Mouse (Mus musculus) Muller cell, postnatal 12 days (primary cell): ENCODE data around the gene Foxp1.

ENCODE experiments used
- DNase-seq: peaks from one replicate; pipeline ENCODE4 v3.0.0-alpha.2; 2015; ENCODE audit errors: inconsistent ontology term

Gene Foxp1

GRCm38 (mm10) chr6:99211663-99212333, 310.7 kb downstream of the Foxp1 start:
- DNase-seq, result no peak

- no peak for DNase-seq
These were observed 312.4 kb downstream of the Foxp1 start for GRCm38 (mm10) chr6:99210161-99210560.

- no peak for DNase-seq
These were observed 315.2 kb downstream of the Foxp1 start for GRCm38 (mm10) chr6:99207226-99207885.

GRCm38 (mm10) chr6:99206437-99206870, 316.1 kb downstream of the Foxp1 start:
- DNase-seq, result no peak

GRCm38 (mm10) chr6:99205587-99206436, 316.7 kb downstream of the Foxp1 start:
- DNase-seq, result no peak

DNA sequence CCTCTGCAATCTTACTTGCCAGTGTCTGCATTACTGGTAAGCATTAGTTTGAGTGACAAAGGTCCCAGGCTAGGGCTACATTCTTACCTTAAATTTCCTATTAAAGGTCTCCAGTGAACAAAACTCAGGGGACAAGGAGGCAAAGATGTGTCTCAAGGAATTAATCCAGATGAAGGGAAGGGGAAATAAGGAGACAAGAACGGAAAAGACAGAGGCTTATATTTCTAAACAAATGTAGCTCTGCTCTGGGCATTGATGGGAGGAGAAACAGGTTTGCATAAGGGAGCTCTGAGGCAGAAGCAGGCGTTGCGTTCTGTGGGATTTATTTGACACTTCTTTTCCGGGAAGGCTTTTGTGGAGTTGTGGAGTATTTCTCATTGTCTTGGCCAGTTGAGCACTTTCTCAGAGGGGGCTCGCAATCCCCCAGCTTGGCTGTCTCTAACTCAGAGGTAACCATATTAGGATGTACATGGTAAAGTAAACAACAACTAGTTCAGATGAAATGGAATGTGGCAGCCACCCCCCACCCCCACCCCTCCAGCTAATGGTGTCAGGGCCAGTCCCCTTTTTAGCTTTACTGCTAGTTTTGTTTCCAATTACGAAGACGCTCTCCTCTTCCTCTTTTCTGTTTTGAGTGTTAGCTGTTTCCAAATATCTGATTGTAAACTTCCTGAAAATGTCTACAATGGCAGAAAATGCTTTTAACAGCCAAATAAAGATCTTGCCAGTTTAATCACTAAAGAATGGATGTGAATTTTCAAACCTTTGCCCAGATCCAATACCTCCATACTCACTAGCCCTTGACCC, 317.5 kb downstream of the Foxp1 start:
- no peak for DNase-seq

GRCm38 (mm10) chr6:99204052-99204779, 318.3 kb downstream of the Foxp1 start:
- no peak for DNase-seq

DNA sequence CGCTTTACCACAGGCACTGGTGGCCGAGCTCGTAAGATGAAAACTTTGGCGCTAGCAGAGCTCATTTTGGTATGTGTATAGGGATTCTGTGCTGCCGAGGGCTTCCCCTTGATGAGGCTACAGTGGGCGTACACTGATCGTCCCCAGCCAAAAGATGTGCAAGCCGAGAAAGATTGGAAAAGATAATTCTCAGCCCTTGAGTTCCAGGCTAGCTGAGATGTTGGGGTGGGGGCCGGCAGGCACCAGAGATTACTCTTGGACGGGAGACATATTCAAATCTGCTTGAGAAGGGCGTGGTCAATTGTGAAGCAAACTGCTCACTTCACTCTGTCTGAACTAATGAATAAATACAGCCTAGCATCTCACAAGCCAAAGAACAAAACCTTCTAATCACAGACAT, 319.3 kb downstream of the Foxp1 start:
- no peak for DNase-seq

GRCm38 (mm10) chr6:99202781-99203180, 319.7 kb downstream of the Foxp1 start:
- DNase-seq, result no peak

DNA sequence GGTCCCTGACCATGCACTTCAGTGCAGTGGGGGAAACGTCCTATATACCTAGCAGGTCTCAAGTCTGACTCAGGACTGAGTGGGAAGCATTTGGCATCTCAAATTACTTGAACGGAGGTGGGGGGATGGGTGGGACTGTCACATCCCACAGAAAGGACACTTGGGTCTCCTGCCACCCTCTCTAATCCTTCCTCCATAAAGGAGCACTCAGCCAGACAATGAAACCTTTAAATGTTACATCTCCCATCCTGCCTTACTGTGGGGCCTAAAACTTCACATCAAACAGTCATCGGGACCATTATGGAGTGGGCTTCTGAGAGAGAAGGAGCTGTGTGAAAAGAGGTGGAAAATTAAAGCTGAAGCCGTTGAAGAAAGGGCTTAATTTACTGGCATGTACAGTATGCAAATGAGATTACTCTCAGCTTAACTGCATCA, 321.2 kb downstream of the Foxp1 start:
- no peak for DNase-seq

DNA sequence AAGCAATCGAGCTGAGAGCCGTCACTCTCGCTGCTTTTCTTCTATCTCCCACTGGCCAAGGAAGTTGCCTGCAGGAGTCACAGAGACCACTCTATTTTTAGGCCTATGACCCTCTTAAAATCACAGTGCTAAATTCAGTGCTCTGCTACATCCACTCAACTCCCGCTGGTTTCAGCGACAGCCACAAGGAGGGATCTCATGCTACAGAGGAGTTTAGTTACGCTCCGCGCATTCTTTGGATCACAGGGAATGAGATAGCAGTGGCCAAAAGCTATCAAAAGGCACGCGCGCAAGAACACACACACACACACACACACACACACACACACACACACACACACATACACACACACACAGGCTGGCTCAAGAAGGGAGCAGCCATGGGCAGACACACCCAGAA, 321.9 kb downstream of the Foxp1 start:
- no peak for DNase-seq

DNA sequence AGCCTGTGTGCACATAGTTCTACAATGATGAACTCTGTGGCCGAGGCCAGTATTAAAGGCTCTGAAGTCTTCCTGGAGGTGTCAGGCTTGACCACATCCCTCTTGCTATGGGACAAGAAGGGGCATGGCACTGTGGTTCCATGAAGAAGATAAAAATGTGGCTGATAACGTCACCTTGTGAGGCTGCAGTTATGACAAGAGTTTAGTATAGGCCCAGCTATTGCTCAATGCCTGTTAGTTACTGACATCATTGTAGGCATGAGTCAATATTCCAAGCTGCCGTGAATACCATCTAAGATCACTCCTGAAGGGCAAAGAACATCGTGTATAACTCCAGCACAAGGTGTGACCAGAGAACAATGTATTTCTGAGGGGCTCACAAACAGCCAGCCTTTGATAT, 323.2 kb downstream of the Foxp1 start:
- no peak for DNase-seq

DNA sequence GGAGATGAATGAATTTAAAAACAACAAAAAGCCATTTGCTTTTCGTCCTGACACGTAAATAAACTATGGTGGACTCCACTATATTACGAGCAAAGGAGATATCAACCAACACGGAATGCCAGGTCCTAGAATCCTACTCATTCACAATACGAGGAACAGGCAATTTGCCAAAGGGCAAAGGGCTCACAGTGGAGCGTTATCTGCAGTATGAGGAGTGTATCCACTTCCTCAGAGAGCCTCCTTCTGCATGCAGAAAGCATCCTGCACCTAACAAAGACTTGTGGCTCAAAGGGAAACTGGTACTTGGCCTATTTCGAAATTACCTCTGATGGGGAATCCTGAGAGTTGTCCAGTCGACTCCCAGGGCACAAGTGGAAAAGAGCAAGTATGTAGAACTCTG, 328.8 kb downstream of the Foxp1 start:
- DNase-seq, result no peak

GRCm38 (mm10) chr6:99191636-99192137, 330.8 kb downstream of the Foxp1 start:
- no peak for DNase-seq

- DNase-seq, result no peak
These were observed 331.4 kb downstream of the Foxp1 start for GRCm38 (mm10) chr6:99191041-99191635.

DNA sequence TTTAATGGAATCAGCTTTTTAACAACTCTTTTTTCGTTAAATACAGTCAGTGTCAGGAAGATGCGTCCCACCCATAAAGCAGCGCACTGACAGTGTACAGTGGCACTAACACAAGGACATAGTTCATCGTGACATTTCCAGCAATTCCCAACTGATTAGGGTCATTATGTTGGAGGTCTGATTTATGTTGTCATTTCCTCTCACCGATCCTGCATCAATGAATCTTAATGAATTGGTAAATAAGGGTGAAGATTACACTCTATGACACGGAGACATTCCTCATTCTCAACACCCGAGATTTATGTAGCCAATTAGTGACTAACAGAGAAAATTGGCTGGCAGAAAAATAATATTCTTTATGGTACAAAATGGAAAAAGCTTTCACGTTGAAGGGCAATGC, 332.6 kb downstream of the Foxp1 start:
- DNase-seq, result peak; percentile 60

GRCm38 (mm10) chr6:99188366-99189216, 333.9 kb downstream of the Foxp1 start:
- no peak for DNase-seq

GRCm38 (mm10) chr6:99187914-99188313, 334.6 kb downstream of the Foxp1 start:
- DNase-seq, result no peak

- DNase-seq, result no peak
These were observed 335.1 kb downstream of the Foxp1 start for GRCm38 (mm10) chr6:99187415-99187814.
